Mouse (Mus musculus) liver, embryonic 13.5 days (tissue): ENCODE data around the gene Hhipl2. TPM values are rescaled to one million over a fixed set of nuclear protein-coding genes. Genes with fewer than 3 reads are reported as not detected.

Experiments
- polyA plus RNA-seq: library from polyadenylated mRNA; unstranded; fragments of >200 nt; fragmentation: Nextera tagmentation; extraction: Ambion mirVana; gene quantifications from 2 replicates; pipeline ENCODE4 v1.2.1, GENCODE M21; 2015

The Hhipl2 gene
- polyA plus RNA-seq, 1 experiment from 2014 or later: not detected

Other genes starting within 250 kb of the Hhipl2 start
- gene Disp1, start 196.7 kb upstream of the Hhipl2 start, polyA plus RNA-seq: 2.4 and 3.0 TPM in 2 replicates
- gene Aida, start 121.6 kb upstream of the Hhipl2 start, polyA plus RNA-seq: 21.3 and 24.5 TPM in 2 replicates
- 17.4 and 22.1 TPM in 2 replicates for gene Brox, start 120.9 kb upstream of the Hhipl2 start, polyA plus RNA-seq
- gene Mia3, start 48.7 kb upstream of the Hhipl2 start, polyA plus RNA-seq: 29.8 and 37.0 TPM in 2 replicates
- gene Taf1a, start 29.2 kb upstream of the Hhipl2 start, polyA plus RNA-seq: 6.2 and 7.6 TPM in 2 replicates